Mouse (Mus musculus): ENCODE data around the gene Rangap1. TPM values are rescaled to one million over a fixed set of nuclear protein-coding genes. Genes with fewer than 3 reads are reported as not detected.

The Rangap1 gene
- polyA plus RNA-seq, 1 experiment from 2014 or later: 134 TPM

GRCm38 (mm10) chr15:81772431-81773120 is 27.2 kb upstream of the Rangap1 start:
- no peak for ATAC-seq (replicated peaks; ENCODE audit: low FRiP score)
- Histone ChIP-seq H3K9me3 (ENCODE audit: control insufficient read depth, low read length) (no peaks in the 10 kb centered on the region), H3K9ac (ENCODE audit: low read depth, low read length) (no peak overlapping the region), H3K4me2 (no peak overlapping the region), H3K4me3 (ENCODE audit: low read depth, low read length) (no peak overlapping the region), H3K4me1 (replicated peaks; ENCODE audit: control insufficient read depth, insufficient read depth, low read length) (peaks cover 9% of the 10 kb centered on the region), H3K27ac (ENCODE audit: low read depth, low read length) (no peak overlapping the region), H3K27me3 (replicated peaks; ENCODE audit: control insufficient read depth, insufficient read depth, low read length) (no peaks in the 10 kb centered on the region), H3K36me3 (ENCODE audit: control insufficient read depth, insufficient read depth, low read length) (peaks cover 13% of the 10 kb centered on the region)
- WGBS: 87% methylated on average over 20 of the region's 20 CpGs
- no peak for DNase-seq (ENCODE audit: low spot score)

GRCm38 (mm10) chr15:81769037-81769436 is 23.7 kb upstream of the Rangap1 start:
- Histone ChIP-seq H3K4me2 (no peak overlapping the region), H3K27ac (ENCODE audit: low read depth, low read length) (no peak overlapping the region), H3K27me3 (replicated peaks; ENCODE audit: control insufficient read depth, insufficient read depth, low read length) (no peaks in the 10 kb centered on the region), H3K36me3 (ENCODE audit: control insufficient read depth, insufficient read depth, low read length) (peaks cover 13% of the 10 kb centered on the region), H3K9ac (ENCODE audit: low read depth, low read length) (no peak overlapping the region), H3K9me3 (ENCODE audit: control insufficient read depth, low read length) (no peaks in the 10 kb centered on the region), H3K4me1 (replicated peaks; ENCODE audit: control insufficient read depth, insufficient read depth, low read length) (peaks cover 17% of the 10 kb centered on the region), H3K4me3 (ENCODE audit: low read depth, low read length) (no peak overlapping the region)
- DNase-seq (ENCODE audit: low spot score) (peak; percentile 52), ATAC-seq (replicated peaks; ENCODE audit: low FRiP score) (peak; percentile 59; the same call in 1 of the 2 replicates)
- WGBS: 58% methylated on average over 13 of the region's 13 CpGs

DNA sequence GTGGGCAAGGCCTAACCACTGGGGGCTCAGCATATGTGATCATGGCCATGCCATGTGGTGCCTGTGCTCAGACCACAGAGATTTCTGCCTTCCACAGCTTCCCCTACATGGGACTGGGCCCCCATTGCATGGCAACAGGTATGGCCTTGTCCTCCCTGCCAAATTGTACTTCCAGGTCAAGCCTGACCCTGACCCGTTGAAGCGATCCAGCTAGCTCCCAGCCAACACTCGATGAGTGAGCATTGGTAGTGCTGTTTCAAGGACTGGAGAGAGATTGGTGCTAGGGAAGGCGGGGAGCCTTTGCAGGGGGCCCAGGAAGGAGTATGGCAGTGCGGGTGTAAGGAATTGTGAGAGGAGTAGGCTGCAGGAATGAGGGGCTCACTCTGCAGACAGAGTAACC is 21.1 kb upstream of the Rangap1 start:
- WGBS: 85% methylated on average over 5 of the region's 5 CpGs
- Histone ChIP-seq H3K9ac (ENCODE audit: low read depth, low read length) (no peak overlapping the region), H3K36me3 (ENCODE audit: control insufficient read depth, insufficient read depth, low read length) (peaks cover 14% of the 10 kb centered on the region), H3K27me3 (replicated peaks; ENCODE audit: control insufficient read depth, insufficient read depth, low read length) (no peaks in the 10 kb centered on the region), H3K27ac (ENCODE audit: low read depth, low read length) (no peak overlapping the region), H3K4me1 (replicated peaks; ENCODE audit: control insufficient read depth, insufficient read depth, low read length) (peaks cover 17% of the 10 kb centered on the region), H3K4me3 (ENCODE audit: low read depth, low read length) (no peak overlapping the region), H3K9me3 (ENCODE audit: control insufficient read depth, low read length) (no peaks in the 10 kb centered on the region), H3K4me2 (no peak overlapping the region)
- ATAC-seq (replicated peaks; ENCODE audit: low FRiP score) (no peak), DNase-seq (ENCODE audit: low spot score) (no peak)

DNA sequence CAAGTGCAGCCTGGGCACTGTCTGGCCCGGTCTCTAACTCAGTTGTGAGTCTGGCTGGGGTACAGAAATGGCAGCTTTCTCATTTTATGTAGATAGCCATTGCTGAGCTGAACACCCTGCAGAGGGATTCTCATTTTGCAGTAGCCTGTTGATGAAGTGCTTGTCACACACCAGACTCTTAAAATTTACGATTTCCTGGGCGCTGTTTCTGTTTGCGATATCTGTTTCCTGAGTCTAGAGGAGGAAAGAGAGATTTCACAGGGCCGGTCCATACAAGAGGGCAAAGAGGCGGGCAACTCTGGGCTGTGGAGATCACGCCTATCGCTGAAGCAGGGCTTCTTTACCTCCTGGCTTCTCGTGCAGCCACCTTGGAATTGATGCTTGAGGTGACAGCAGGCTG is 20.3 kb upstream of the Rangap1 start:
- Histone ChIP-seq H3K36me3 (ENCODE audit: control insufficient read depth, insufficient read depth, low read length) (peaks cover 16% of the 10 kb centered on the region), H3K4me3 (ENCODE audit: low read depth, low read length) (no peak overlapping the region), H3K4me2 (no peak overlapping the region), H3K9me3 (ENCODE audit: control insufficient read depth, low read length) (no peaks in the 10 kb centered on the region), H3K4me1 (replicated peaks; ENCODE audit: control insufficient read depth, insufficient read depth, low read length) (peaks cover 17% of the 10 kb centered on the region), H3K27me3 (replicated peaks; ENCODE audit: control insufficient read depth, insufficient read depth, low read length) (no peaks in the 10 kb centered on the region), H3K27ac (ENCODE audit: low read depth, low read length) (no peak overlapping the region), H3K9ac (ENCODE audit: low read depth, low read length) (no peak overlapping the region)
- DNase-seq (ENCODE audit: low spot score): no peak
- no peak for ATAC-seq (replicated peaks; ENCODE audit: low FRiP score)
- 73% methylated on average over 9 of the region's 9 CpGs for WGBS

DNA sequence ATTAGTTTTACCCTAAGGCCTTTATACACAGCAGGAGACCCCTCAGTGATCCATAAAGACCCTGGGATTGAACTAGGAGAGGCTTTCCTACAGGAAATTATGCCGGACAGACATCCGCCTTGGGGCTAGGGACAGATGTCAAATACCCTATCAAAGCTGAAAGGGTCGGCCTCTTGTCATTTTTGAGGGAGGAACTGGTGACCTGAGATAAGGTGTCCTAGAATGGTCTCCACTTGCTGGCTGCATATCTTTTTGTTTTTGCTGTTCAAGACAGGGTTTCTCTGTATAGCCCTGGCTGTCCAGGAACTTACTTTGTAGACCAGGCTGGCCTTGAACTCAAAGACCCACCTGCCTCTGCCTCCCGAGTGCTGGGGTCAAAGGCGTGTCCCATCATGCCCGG is 19.2 kb upstream of the Rangap1 start:
- no peaks in the 10 kb centered on the region for H3K9me3 ChIP-seq (ENCODE audit: control insufficient read depth, low read length)
- H3K4me3 ChIP-seq (ENCODE audit: low read depth, low read length): no peak overlapping the region
- no peak for DNase-seq (ENCODE audit: low spot score)
- H3K4me2 ChIP-seq: peak overlapping the region; percentile 39
- H3K4me1 ChIP-seq (replicated peaks; ENCODE audit: control insufficient read depth, insufficient read depth, low read length): peaks cover 27% of the 10 kb centered on the region
- H3K27me3 ChIP-seq (replicated peaks; ENCODE audit: control insufficient read depth, insufficient read depth, low read length): no peaks in the 10 kb centered on the region
- H3K9ac ChIP-seq (ENCODE audit: low read depth, low read length): no peak overlapping the region
- 0 out of 2 replicates have a peak, but pooled peaks cover 9% of the 10 kb centered on the region for H3K36me3 ChIP-seq (ENCODE audit: control insufficient read depth, insufficient read depth, low read length)
- H3K27ac ChIP-seq (ENCODE audit: low read depth, low read length): peak overlapping the region; percentile 11; the same call in 1 of the 2 replicates
- 47% methylated on average over 6 of the region's 6 CpGs for WGBS
- ATAC-seq (replicated peaks; ENCODE audit: low FRiP score): peak; percentile 71

GRCm38 (mm10) chr15:81761959-81762358 is 16.6 kb upstream of the Rangap1 start:
- H3K27me3 ChIP-seq (replicated peaks; ENCODE audit: control insufficient read depth, insufficient read depth, low read length): no peaks in the 10 kb centered on the region
- H3K4me1 ChIP-seq (replicated peaks; ENCODE audit: control insufficient read depth, insufficient read depth, low read length): peaks cover 33% of the 10 kb centered on the region
- H3K36me3 ChIP-seq (ENCODE audit: control insufficient read depth, insufficient read depth, low read length): 0 out of 2 replicates have a peak, but pooled peaks cover 2% of the 10 kb centered on the region
- no peak overlapping the region for H3K4me2 ChIP-seq
- no peak overlapping the region for H3K4me3 ChIP-seq (ENCODE audit: low read depth, low read length)
- no peak for DNase-seq (ENCODE audit: low spot score)
- H3K9ac ChIP-seq (ENCODE audit: low read depth, low read length): no peak overlapping the region
- WGBS: 77% methylated on average over 3 of the region's 3 CpGs
- ATAC-seq (replicated peaks; ENCODE audit: low FRiP score): no peak
- no peaks in the 10 kb centered on the region for H3K9me3 ChIP-seq (ENCODE audit: control insufficient read depth, low read length)
- H3K27ac ChIP-seq (ENCODE audit: low read depth, low read length): no peak overlapping the region

DNA sequence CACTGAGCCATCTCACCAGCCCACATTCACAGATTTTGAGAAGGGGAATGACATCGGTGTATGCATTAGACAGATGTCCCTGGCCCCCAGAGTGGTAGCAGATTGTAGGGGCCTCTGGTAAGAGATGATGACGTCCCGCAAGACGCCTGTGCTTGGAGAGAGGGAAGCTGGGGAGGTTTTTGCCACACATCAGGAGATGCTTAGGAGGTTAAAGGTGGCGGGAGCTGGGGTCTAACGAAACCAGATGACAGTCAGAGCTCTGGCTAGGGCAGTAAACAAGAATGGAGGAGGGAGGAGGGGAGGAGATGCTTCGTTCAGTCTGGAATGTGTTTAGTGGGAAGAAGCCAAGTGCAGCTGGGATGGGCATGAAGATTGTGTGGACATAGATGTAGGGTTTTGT is 16.1 kb upstream of the Rangap1 start:
- 88% methylated on average over 7 of the region's 7 CpGs for WGBS
- Histone ChIP-seq H3K27ac (ENCODE audit: low read depth, low read length) (no peak overlapping the region), H3K27me3 (replicated peaks; ENCODE audit: control insufficient read depth, insufficient read depth, low read length) (no peaks in the 10 kb centered on the region), H3K9me3 (ENCODE audit: control insufficient read depth, low read length) (no peaks in the 10 kb centered on the region), H3K9ac (ENCODE audit: low read depth, low read length) (no peak overlapping the region), H3K36me3 (ENCODE audit: control insufficient read depth, insufficient read depth, low read length) (0 out of 2 replicates have a peak, but pooled peaks cover 2% of the 10 kb centered on the region), H3K4me2 (no peak overlapping the region), H3K4me1 (replicated peaks; ENCODE audit: control insufficient read depth, insufficient read depth, low read length) (peaks cover 33% of the 10 kb centered on the region), H3K4me3 (ENCODE audit: low read depth, low read length) (no peak overlapping the region)
- DNase-seq (ENCODE audit: low spot score) (no peak), ATAC-seq (replicated peaks; ENCODE audit: low FRiP score) (no peak)

DNA sequence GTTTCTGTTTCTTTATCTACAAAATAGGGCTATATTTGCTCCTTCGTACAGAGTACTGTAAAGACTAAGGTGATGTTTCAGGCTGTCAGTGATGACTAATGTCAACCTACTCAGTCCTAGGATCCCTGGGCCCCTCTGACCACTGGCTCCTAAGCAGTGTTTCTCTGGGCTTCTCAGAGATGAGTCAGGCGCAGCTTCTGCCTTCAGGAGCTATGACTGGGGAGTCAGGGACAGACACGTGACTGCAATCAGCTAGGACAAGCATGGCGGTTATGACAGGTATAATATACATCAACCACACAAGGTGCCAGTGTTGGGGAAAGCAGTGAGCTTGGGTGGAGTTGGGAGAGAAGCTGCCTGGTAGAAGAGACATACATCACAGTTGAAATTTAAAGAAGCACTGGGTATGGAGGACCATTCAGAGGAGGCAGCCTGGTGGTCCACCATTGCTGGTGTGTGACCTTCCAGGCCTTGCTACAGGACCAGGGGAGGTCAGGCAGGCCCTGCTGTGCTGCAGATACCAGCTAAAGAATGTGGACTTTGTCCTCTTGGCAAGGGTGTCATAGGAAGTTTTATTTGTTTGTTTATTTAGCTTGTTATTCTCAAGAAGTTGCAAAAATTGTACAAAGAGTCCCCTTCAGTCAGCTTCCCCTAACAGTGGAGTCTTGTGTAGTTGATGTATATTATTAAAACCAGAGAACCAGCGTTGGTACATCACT is 15.2 kb upstream of the Rangap1 start:
- Histone ChIP-seq H3K4me2 (no peak overlapping the region), H3K36me3 (ENCODE audit: control insufficient read depth, insufficient read depth, low read length) (0 out of 2 replicates have a peak, but pooled peaks cover 2% of the 10 kb centered on the region), H3K27ac (ENCODE audit: low read depth, low read length) (no peak overlapping the region), H3K9me3 (ENCODE audit: control insufficient read depth, low read length) (no peaks in the 10 kb centered on the region), H3K4me1 (replicated peaks; ENCODE audit: control insufficient read depth, insufficient read depth, low read length) (peaks cover 30% of the 10 kb centered on the region), H3K27me3 (replicated peaks; ENCODE audit: control insufficient read depth, insufficient read depth, low read length) (no peaks in the 10 kb centered on the region), H3K4me3 (ENCODE audit: low read depth, low read length) (no peak overlapping the region), H3K9ac (ENCODE audit: low read depth, low read length) (no peak overlapping the region)
- ATAC-seq (replicated peaks; ENCODE audit: low FRiP score) (no peak), DNase-seq (ENCODE audit: low spot score) (no peak)
- 83% methylated on average over 5 of the region's 5 CpGs for WGBS

All from liver, embryonic 11.5 days (tissue).